Mouse (Mus musculus) intestine, embryonic 15.5 days (tissue): ENCODE measurements around the gene Lmntd1. TPM values are rescaled to one million over a fixed set of nuclear protein-coding genes. Genes with fewer than 3 reads are reported as not detected.

Source experiments
- ATAC-seq: fragments of 200-750 bp; cut with Nextera tagmentation; 2 replicates; pipeline ENCODE4 v1.8.0; 2017; ENCODE audit warnings: moderate TSS enrichment, moderate library complexity
- H3K27ac ChIP-seq: fragments of 300-500 bp; sonication (generic); 2 replicates; pipeline ENCODE4 v1.5.1; 2015; ENCODE audit warnings: mild to moderate bottlenecking, inconsistent platforms
- H3K27me3 ChIP-seq: fragments of 300-500 bp; sonication (generic); replicated peaks from 2 replicates; pipeline ENCODE4 v1.6.1; 2015; ENCODE audit warnings: inconsistent platforms
- H3K36me3 ChIP-seq: fragments of 300-500 bp; sonication (generic); 2 replicates; pipeline ENCODE4 v1.6.1; 2015; ENCODE audit warnings: inconsistent platforms
- H3K4me1 ChIP-seq: fragments of 300-500 bp; sonication (generic); replicated peaks from 2 replicates; pipeline ENCODE4 v1.6.1; 2015; ENCODE audit warnings: inconsistent platforms
- H3K4me2 ChIP-seq: fragments of 300-500 bp; sonication (generic); replicated peaks from 2 replicates; pipeline ENCODE4 v1.6.1; 2015; ENCODE audit warnings: mild to moderate bottlenecking, inconsistent platforms
- H3K4me3 ChIP-seq: fragments of 300-500 bp; sonication (generic); replicated peaks from 2 replicates; pipeline ENCODE4 v1.5.1; 2015; ENCODE audit warnings: inconsistent platforms
- H3K9ac ChIP-seq: fragments of 300-500 bp; sonication (generic); 2 replicates; pipeline ENCODE4 v1.6.1; 2015; ENCODE audit warnings: inconsistent platforms
- H3K9me3 ChIP-seq: fragments of 300-500 bp; sonication (generic); 2 replicates; pipeline ENCODE4 v1.6.1; 2016; ENCODE audit warnings: inconsistent platforms
- WGBS: fragments of 180-500 bp; shearing (Covaris S2); methylation state at CpG from one replicate; pipeline ENCODE4 v1.1.7; 2015; 5-methylcytosine and 5-hydroxymethylcytosine counted together
- polyA plus RNA-seq: library from polyadenylated mRNA; unstranded; fragments of >200 nt; fragmentation: Nextera tagmentation; extraction: Ambion mirVana; gene quantifications from 2 replicates; pipeline ENCODE4 v1.2.1, GENCODE M21; 2015

The Lmntd1 gene
- polyA plus RNA-seq, 1 experiment from 2014 or later, result 0.80 TPM

- 33% methylated on average over 7 of the region's 7 CpGs for WGBS
Observed at GRCm38 (mm10) chr6:145373712-145374221, 240.4 kb downstream of the Lmntd1 start.

GRCm38 (mm10) chr6:145372066-145372465 lies 242.1 kb downstream of the Lmntd1 start:
- Histone ChIP-seq H3K4me3 (no peak overlapping the region), H3K4me1 (0 out of 2 replicates have a peak, but pooled peaks cover 3% of the 10 kb centered on the region), H3K9ac (no peak overlapping the region), H3K27me3 (no peaks in the 10 kb centered on the region; the same call in 1 of the 2 replicates), H3K4me2 (no peak overlapping the region), H3K36me3 (no peaks in the 10 kb centered on the region), H3K9me3 (no peaks in the 10 kb centered on the region), H3K27ac (no peak overlapping the region)
- ATAC-seq, result 0 out of 2 replicates have a peak, but pooled peaks have one; percentile 34
- 44% methylated on average over 2 of the region's 2 CpGs for WGBS

More at GRCm38 (mm10) chr6:145373712-145374221, 240.4 kb downstream of the Lmntd1 start:
- Histone ChIP-seq H3K36me3 (no peaks in the 10 kb centered on the region), H3K9ac (no peak overlapping the region), H3K27ac (no peak overlapping the region), H3K4me1 (0 out of 2 replicates have a peak, but pooled peaks cover 3% of the 10 kb centered on the region), H3K4me2 (no peak overlapping the region), H3K4me3 (no peak overlapping the region), H3K9me3 (no peaks in the 10 kb centered on the region), H3K27me3 (no peaks in the 10 kb centered on the region; the same call in 1 of the 2 replicates)
- ATAC-seq, result no peak

DNA sequence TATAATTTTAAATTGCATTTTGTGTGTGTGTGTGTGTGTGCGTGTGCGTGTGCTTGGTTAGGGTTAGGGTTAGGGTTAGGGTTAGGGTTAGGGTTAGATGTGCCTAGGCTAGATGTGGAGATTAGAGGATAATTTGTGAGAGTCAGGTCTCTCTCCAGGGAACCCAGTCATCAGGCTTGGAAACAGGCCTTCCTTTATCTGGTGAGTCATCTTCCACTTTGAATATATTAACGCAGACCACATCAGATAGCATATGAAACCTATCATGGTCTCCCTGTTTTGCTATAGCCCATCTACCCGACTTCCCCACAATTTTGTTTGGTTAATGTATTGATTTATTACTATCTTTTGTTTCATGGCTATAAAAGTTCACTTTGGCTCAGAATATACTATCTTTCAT lies 242.5 kb downstream of the Lmntd1 start:
- H3K27ac ChIP-seq, result no peak overlapping the region
- H3K36me3 ChIP-seq, result no peaks in the 10 kb centered on the region
- H3K4me3 ChIP-seq, result no peak overlapping the region
- 0 out of 2 replicates have a peak, but pooled peaks cover 3% of the 10 kb centered on the region for H3K4me1 ChIP-seq
- ATAC-seq, result no peak
- no peak overlapping the region for H3K4me2 ChIP-seq
- H3K27me3 ChIP-seq, result no peaks in the 10 kb centered on the region; the same call in 1 of the 2 replicates
- no peaks in the 10 kb centered on the region for H3K9me3 ChIP-seq
- WGBS, result 60% methylated on average over 4 of the region's 4 CpGs
- no peak overlapping the region for H3K9ac ChIP-seq

GRCm38 (mm10) chr6:145370302-145370701 lies 243.8 kb downstream of the Lmntd1 start:
- 0 out of 2 replicates have a peak, but pooled peaks cover 3% of the 10 kb centered on the region for H3K4me1 ChIP-seq
- no peaks in the 10 kb centered on the region; the same call in 1 of the 2 replicates for H3K27me3 ChIP-seq
- no peaks in the 10 kb centered on the region for H3K9me3 ChIP-seq
- no peak for ATAC-seq
- H3K36me3 ChIP-seq, result no peaks in the 10 kb centered on the region
- WGBS, result 76% methylated on average over 3 of the region's 3 CpGs
- no peak overlapping the region for H3K27ac ChIP-seq
- no peak overlapping the region for H3K4me2 ChIP-seq
- no peak overlapping the region for H3K4me3 ChIP-seq
- no peak overlapping the region for H3K9ac ChIP-seq

- no peak overlapping the region for H3K4me3 ChIP-seq
- H3K36me3 ChIP-seq, result no peaks in the 10 kb centered on the region
- H3K9me3 ChIP-seq, result no peaks in the 10 kb centered on the region
- ATAC-seq, result no peak
- no peak overlapping the region for H3K27ac ChIP-seq
- 46% methylated on average over 4 of the region's 4 CpGs for WGBS
- 0 out of 2 replicates have a peak, but pooled peaks cover 3% of the 10 kb centered on the region for H3K4me1 ChIP-seq
- H3K4me2 ChIP-seq, result no peak overlapping the region
- H3K27me3 ChIP-seq, result no peaks in the 10 kb centered on the region
- no peak overlapping the region for H3K9ac ChIP-seq
Observed at GRCm38 (mm10) chr6:145369290-145369689, 244.8 kb downstream of the Lmntd1 start.

- H3K9ac ChIP-seq, result no peak overlapping the region
- no peak overlapping the region for H3K27ac ChIP-seq
- H3K36me3 ChIP-seq, result no peaks in the 10 kb centered on the region
- ATAC-seq, result no peak
- WGBS, result 89% methylated on average over 11 of the region's 11 CpGs
- H3K4me2 ChIP-seq, result no peak overlapping the region
- H3K9me3 ChIP-seq, result no peaks in the 10 kb centered on the region
- no peak overlapping the region for H3K4me3 ChIP-seq
- H3K4me1 ChIP-seq, result no peaks in the 10 kb centered on the region
- H3K27me3 ChIP-seq, result no peaks in the 10 kb centered on the region
Observed at GRCm38 (mm10) chr6:145366488-145366887, 247.6 kb downstream of the Lmntd1 start.

DNA sequence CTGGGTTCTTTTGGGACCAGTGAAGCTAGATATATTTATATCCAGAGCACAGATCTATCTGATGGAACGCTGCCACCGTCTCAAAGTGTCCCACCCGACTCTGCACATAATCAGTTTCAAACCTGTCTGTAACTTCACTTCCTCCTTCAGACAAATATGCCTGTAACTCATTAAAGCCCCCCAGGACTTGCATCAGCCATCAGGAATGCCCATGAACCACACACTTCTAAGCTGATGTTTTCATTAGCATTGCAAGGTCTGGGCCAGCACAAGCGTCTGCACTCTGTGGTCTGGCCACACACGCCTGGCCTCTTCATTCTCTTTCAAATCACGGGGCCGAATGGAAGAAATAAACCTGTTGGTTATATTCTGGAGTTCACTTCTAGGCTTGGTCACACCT lies 250.4 kb downstream of the Lmntd1 start:
- Histone ChIP-seq H3K4me1 (0 out of 2 replicates have a peak, but pooled peaks cover 2% of the 10 kb centered on the region), H3K4me3 (no peak overlapping the region), H3K36me3 (no peaks in the 10 kb centered on the region), H3K4me2 (no peak overlapping the region), H3K27me3 (no peaks in the 10 kb centered on the region), H3K27ac (no peak overlapping the region), H3K9ac (no peak overlapping the region), H3K9me3 (no peaks in the 10 kb centered on the region)
- no peak for ATAC-seq
- WGBS, result 64% methylated on average over 7 of the region's 7 CpGs

- WGBS, result 69% methylated on average over 12 of the region's 12 CpGs
- H3K9ac ChIP-seq, result no peak overlapping the region
- H3K9me3 ChIP-seq, result no peaks in the 10 kb centered on the region
- no peaks in the 10 kb centered on the region for H3K27me3 ChIP-seq
- 0 out of 2 replicates have a peak, but pooled peaks cover 2% of the 10 kb centered on the region for H3K4me1 ChIP-seq
- peak; percentile 84 for ATAC-seq
- no peak overlapping the region for H3K4me2 ChIP-seq
- no peak overlapping the region for H3K27ac ChIP-seq
- no peak overlapping the region for H3K4me3 ChIP-seq
- H3K36me3 ChIP-seq, result no peaks in the 10 kb centered on the region
Observed at GRCm38 (mm10) chr6:145361109-145361694, 252.9 kb downstream of the Lmntd1 start.

DNA sequence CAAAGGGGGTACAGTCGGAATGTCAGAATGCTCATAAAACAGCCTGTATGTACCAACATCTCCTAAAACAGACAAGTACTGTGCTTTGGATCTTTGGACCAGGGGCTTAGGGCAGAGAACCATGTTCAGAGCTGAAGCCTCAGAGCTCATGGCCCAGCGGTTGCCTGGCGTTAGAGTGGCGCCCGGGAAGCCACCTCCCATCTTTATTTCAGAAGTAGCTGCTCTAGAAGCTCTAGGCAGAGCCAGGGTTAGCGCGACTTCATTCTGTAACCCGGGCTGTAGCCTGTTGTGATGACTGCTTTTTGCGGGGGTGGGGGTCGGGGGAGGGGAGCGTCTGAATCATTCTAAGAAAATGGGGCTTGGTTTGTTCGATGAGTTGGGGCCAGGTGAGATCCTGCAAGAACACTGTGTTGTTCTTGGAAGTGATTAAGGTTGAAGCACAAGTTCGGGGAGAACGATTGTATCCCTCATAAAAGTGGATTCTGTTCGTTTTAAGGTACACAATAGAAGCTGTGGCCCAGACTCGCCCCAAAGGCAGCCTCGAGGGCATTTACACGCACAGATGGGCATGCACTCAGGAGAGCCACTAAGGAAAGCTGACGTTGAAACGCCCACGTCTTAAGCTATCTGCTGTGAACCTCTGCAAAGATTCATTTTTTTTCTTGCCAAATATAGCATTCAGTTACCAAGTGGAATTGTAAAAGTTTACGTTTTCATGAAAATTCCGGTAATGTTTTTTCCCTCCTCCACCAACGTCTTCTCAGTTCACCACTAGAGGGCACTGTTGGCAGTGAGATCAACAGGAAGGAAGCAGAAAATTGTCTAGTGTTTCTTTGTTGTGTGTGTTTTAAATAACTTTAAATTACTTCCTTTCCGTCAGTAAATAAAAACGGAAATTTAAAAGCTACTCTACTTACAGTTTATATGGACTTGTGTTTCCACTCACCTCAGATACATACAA lies 254.4 kb downstream of the Lmntd1 start:
- Histone ChIP-seq H3K4me2 (0 out of 2 replicates have a peak overlapping the region, but pooled peaks have one; percentile 30), H3K4me3 (no peak overlapping the region), H3K4me1 (0 out of 2 replicates have a peak, but pooled peaks cover 2% of the 10 kb centered on the region), H3K9ac (no peak overlapping the region), H3K27me3 (no peaks in the 10 kb centered on the region), H3K9me3 (no peaks in the 10 kb centered on the region), H3K27ac (no peak overlapping the region), H3K36me3 (no peaks in the 10 kb centered on the region)
- no peak for ATAC-seq
- 44% methylated on average over 26 of the region's 26 CpGs for WGBS

DNA sequence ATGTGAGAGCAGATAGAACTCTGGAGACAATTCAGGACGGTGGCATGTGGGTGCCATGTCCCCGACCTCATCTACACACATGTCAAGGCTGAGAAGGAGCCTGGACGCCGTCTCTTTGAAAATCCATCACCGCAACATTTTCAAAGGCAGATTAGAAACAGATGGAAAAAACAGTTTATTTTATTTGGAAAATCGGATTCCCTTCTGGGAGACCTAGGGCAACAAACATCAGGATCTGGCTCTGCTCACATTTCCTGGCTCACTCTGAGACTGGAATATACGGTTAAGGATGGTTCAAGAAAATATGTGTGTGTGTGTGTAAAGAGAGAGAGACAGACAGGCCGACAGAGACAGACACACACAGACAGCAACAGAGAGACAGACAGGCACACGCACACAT lies 256.1 kb downstream of the Lmntd1 start:
- Histone ChIP-seq H3K36me3 (no peaks in the 10 kb centered on the region), H3K9me3 (no peaks in the 10 kb centered on the region), H3K4me1 (0 out of 2 replicates have a peak, but pooled peaks cover 2% of the 10 kb centered on the region), H3K4me3 (no peak overlapping the region), H3K27ac (no peak overlapping the region), H3K9ac (no peak overlapping the region), H3K27me3 (no peaks in the 10 kb centered on the region), H3K4me2 (no peak overlapping the region)
- ATAC-seq, result no peak
- 55% methylated on average over 9 of the region's 9 CpGs for WGBS

DNA sequence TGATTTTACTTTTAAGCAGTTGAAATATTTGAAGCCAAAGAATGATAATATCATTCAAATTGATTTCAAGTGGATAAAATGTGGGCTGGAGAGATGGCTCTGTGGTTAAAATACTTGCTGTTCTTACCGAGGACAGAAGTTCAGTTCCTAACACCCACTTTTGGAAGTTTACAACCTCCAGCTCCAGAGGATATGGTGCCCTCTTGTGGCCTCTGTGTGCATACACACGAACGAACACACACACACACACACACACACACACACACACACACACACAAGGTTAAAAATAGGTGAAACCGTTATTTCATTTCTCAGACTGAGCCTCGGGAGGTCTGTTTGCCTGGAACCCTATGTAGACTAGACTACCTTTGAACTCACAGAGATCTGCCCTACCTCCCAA lies 260.3 kb downstream of the Lmntd1 start:
- no peaks in the 10 kb centered on the region for H3K36me3 ChIP-seq
- H3K4me3 ChIP-seq, result no peak overlapping the region
- H3K9ac ChIP-seq, result no peak overlapping the region
- H3K27ac ChIP-seq, result no peak overlapping the region
- 0 out of 2 replicates have a peak, but pooled peaks cover 4% of the 10 kb centered on the region for H3K4me1 ChIP-seq
- no peaks in the 10 kb centered on the region for H3K9me3 ChIP-seq
- no peak overlapping the region for H3K4me2 ChIP-seq
- no peak for ATAC-seq
- H3K27me3 ChIP-seq, result no peaks in the 10 kb centered on the region
- 89% methylated on average over 5 of the region's 5 CpGs for WGBS

DNA sequence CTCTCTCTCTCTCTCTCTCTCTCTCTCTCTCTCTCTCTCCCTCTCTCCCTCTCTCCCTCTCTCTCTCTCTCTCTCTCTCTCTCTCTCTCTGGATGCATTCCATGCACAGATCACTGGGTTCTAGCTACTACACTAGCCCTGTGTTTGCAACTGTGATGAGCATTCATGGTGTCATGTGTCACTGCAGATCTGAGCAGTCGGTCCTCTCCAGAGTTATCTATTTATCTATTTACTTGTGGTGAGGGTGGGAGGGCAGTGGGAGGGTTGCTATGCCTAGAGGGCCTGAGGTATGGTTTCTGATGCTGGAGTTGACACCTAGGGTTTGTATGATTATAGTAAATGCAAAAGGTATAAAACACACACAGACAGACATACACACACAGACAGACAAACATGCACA lies 261.4 kb downstream of the Lmntd1 start:
- Histone ChIP-seq H3K27ac (no peak overlapping the region), H3K9me3 (no peaks in the 10 kb centered on the region), H3K4me3 (no peak overlapping the region), H3K9ac (no peak overlapping the region), H3K36me3 (no peaks in the 10 kb centered on the region), H3K4me2 (no peak overlapping the region), H3K27me3 (no peaks in the 10 kb centered on the region), H3K4me1 (0 out of 2 replicates have a peak, but pooled peaks cover 4% of the 10 kb centered on the region)
- ATAC-seq, result no peak
- WGBS, result 9% methylated on average over 1 of the region's 1 CpGs
